Mouse (Mus musculus): ENCODE measurements at regions not wholly inside any gene's neighbourhood (a gene's known extent, or its start where the extent isn't known, plus 50 kb on each side); places are given as distances from the start of the nearest gene placed in this dataset.
"Not testable (repeated sequence)": the region's sequence is repeated elsewhere in the genome, so short reads cannot be mapped to it uniquely, and the experiment has no call there.

DNA sequence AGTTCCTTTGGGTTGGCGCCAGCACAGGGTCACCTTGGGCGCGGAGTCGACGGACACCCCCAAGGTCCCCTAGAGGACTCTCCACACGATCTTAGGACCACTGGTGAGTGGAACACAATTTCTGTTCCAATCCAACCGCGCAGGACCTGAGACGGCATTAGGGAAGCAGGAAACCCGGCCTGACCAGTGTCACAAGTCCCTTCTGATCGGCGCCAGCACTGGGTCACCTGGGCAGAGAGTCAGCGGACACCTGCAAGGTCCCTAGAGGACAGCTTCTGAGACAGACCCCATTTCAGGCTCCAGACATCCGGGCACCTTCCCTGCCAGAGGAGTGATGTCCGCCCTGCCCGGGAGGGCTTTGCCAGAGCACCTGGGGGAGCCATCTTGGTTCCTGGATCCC, 74.2 kb upstream of the Cdh13 start:
- DNase-seq = not testable (repeated sequence)

DNA sequence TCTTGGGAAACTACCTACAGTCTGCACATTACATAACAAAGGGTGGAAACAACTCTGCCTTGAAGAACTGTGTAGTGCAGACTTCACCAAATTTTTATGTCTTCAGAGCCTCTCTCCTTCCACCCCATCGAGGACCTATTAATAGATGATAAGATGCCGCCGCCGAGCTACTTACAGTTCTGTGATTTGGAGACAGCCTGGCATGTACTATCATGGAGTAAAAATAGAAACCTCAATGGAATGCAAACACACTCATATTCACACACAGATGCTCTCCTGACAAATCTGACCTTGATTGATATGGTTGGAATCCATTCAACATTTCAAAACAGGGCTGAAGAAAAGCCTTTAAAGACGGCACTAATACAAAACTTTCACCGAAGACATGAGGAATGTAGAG, 92.7 kb upstream of the Cdh13 start:
- no peak for DNase-seq

DNA sequence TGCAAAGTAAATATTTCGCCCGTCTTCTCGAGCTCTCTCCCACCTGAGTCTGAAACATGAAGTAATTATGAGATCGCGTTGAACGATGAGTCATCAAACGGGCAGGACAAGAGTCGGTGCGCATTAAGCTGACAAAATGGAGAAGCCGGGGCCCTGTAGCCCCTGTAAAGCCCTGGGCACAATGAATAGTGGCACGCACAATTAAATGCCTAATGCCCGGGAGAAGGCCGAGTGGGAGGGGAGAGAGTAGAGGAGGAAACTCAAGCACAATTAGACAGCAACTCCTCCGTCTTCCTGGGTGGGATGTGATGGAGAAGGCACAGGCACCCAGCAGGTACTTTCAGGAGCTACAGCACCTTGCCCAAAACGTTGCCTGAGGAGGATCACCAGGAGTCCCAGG, 94.3 kb upstream of the Cdh13 start:
- DNase-seq = no peak

DNA sequence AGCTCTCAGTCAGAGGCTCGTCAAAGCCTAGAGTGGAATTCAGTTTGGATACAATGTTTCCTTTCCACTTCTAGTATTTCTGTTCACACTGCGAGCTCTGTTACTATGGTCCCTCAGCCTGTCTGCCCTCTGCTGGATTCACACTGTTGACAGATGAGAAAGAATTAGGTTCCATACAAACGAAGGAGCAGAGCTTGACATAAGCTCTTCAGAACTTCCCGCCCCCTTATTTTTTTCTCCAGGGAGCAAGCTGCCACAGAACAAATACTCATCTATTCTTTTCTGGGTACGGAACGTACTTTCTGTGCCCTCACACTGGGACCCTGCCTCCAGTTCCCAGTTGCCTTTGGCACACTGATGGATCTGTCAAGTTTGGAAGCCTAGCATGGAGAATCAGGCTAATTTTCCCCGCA, 114.5 kb upstream of the Cdh13 start:
- DNase-seq = no peak

- DNase-seq = peak; percentile 17
These were observed 121.4 kb upstream of the Cdh13 start for GRCm38 (mm10) chr8:118162171-118162570.

GRCm38 (mm10) chr8:118147359-118148205, 136.0 kb upstream of the Cdh13 start:
- DNase-seq = no peak

- peak; percentile 26 for DNase-seq
These were observed 139.0 kb upstream of the Cdh13 start for GRCm38 (mm10) chr8:118144546-118144945.

DNA sequence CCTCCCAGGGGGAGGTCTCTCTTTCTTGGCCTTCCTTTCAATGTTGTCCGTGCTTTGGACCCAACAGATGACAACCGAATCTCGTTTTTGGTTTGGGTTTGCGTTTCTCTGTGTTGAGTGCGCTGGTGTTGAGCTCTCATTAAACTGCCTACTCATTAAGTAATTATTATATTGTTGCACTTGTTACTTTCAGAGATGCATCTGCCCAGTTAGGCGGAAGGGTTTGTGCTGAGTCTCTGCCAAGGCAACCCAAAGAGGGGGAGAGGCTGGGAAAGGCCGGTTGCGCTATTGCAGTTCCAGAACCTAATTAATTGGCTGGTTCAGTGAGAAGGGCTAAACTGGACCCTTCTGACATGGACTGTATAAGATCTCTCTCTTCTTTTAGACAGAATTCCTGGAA, 141.2 kb upstream of the Cdh13 start:
- DNase-seq = no peak

- no peak for DNase-seq
These were observed 143.6 kb upstream of the Cdh13 start for GRCm38 (mm10) chr8:118139928-118140327.

GRCm38 (mm10) chr8:118137846-118138245, 145.7 kb upstream of the Cdh13 start:
- DNase-seq = no peak

DNA sequence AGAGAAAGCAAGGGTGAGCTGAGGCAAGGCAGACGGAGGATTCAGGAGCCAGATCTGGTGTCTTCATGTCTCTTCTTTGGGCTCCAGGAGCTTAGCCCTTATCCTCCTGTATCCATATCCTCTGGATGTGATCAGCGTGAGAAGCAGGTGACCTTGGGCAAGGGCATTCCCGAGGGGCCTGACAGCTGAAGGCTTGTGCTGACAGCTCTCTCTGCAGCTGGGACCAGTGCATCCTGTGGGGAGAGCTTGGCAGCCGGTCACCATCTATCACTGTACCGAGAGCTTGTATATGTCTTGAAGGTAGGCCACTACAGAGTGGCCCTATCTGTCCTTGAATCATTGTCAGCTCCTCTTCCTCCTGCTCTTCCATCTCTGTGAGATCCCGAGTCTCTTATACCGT, 158.5 kb upstream of the Cdh13 start:
- DNase-seq = no peak

DNA sequence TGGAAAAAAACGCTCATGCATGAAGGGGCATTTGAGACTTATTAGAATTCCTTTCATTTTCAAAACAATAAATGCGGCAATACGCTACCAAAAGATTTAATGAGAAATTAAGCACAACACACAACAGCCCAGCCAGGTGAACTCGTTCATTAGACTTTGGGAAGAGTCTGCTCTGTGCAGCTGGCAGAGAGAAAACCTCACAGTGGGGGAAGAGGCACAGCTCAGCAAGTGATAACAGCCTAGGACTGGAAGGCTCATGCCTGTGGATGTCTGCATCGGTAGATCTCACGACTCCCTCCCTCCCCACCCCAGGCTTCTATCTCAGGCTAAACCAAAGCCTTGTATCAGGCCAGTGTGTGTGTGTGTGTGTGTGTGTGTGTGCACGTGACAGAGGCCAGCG, 169.3 kb upstream of the Cdh13 start:
- DNase-seq = no peak

GRCm38 (mm10) chr8:118104464-118105050, 179.0 kb upstream of the Cdh13 start:
- no peak for DNase-seq

DNA sequence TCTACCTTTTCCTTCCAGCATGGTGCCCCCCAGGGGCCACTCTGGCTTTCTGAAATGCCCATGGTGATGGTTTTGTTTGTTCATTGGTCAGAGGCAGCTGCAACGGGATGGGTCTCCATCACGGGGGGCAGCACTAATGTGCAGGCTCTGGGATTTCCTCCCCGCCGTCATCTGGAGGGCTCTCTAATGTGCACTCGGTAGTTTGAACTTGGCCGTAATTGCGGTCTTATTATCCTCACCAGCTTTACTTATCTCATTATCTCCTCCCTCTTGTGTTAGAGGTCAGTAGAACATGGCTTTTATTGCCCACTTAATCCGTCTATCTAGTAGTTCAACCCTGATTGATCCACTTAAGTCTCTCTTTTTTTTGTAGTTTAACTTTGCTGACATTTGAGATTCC, 182.2 kb upstream of the Cdh13 start:
- no peak for DNase-seq

- DNase-seq = no peak
These were observed 220.8 kb upstream of the Cdh13 start for GRCm38 (mm10) chr8:118062736-118063135.

DNA sequence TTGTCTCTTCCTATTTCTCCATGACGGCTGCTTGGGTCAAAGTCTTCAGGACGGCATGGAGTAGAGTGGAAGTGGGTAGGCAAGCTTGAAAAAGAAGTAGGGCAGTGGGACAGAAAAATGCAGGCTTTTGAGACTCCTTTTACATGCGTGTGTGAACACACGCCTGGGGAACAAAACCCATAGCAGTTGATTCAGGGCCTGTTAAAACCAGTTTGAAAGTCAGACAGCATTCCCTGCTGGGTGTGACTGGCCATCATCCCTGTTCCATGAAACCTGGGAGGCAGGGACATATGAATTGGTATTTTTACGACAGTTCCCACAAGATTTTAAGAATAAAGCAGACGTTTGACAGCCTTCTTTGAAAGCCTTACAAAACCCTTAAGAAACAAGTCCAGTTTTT, 226.8 kb upstream of the Cdh13 start:
- no peak for DNase-seq

DNA sequence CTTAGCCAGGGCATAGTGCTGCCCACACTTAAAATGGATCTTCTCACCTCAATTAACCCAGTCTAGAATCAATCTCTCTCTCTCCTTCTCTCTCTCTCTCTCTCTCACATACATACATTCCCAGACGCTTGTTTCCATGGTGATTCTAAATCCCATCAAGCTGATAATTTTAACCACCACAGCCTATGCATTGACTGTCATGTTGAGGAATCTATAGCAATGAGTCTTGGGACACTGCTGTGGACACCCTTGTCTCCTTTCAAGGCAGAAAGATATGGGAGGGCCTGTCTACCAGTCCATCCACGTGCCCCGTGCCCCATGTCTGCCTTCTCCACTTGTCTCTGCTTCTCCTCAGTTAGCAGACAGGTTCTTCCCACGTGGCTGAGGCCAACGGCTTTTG, 228.0 kb upstream of the Cdh13 start:
- no peak for DNase-seq

GRCm38 (mm10) chr8:118050386-118050785, 233.1 kb upstream of the Cdh13 start:
- DNase-seq = no peak

DNA sequence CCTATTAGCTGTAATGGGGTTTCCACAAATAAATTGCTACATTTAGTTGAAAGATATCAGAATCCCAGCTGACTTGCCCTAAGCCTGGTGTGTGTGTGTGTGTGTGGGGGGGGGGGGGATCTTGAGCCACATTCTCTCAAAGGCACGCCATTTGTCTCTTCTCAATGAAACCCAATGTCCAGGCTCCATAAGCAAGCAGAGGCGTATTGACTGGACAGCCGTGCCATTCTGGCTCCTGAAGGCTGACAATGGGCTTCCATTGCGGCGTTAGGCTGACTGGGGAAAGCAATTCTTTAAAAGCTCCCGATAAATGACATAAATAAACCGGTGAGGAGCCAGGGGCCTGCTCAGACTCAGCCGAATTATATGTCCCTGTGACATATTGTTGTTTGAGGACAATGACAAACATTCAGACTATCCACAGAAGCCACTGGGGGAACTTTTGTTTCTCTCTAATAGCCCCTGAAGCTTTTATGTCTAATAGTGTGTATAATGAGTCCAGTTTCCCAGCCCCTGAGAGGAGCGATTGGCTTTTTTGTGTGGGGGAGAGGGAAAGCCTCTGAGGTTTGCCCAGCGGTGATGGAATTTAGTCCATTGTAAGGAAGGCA, 240.6 kb upstream of the Mphosph6 start:
- DNase-seq = no peak

DNA sequence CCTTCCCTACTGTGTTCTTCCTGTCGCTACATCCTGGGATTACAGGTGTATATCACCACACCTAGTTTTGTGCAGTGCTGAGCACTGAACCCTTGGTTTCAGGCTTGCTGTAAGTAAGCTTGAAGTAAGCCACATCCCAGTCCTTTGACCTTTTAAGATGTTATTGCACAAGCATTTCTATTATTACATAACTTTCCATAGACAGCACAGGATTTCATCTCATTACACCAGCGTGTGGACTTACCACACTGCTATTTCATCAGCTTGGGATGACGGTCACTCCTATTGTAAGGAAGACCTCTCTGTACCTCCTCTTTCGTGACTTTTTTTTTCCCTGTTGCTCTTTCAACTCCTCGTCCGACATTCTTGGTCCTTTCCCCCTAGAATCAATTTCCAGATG, 239.5 kb upstream of the Mphosph6 start:
- DNase-seq = no peak

DNA sequence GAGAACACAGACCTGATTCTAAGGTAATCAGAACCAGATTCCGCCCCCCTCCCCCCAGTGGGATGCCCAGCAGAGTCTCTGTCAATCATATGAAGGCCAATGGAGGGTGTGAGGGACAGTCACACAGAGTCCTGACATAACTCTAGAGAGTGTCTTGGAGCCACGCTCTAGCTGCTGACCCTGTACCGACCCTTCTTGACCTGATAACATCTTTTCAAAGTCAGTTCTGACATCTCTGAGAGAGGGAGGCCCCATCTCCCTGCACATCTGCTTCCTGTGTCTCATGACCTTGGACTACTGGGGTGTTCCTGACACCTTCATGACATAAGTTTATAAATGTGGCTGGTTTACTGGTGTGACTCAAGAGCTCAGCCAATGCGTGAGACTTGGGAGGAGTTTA, 236.1 kb upstream of the Mphosph6 start:
- no peak for DNase-seq

GRCm38 (mm10) chr8:118034051-118034450, 232.3 kb upstream of the Mphosph6 start:
- DNase-seq = peak; percentile 2

GRCm38 (mm10) chr8:118031406-118031805, 229.7 kb upstream of the Mphosph6 start:
- no peak for DNase-seq
